Mouse (Mus musculus) lung, postnatal 4 days (tissue): Measurements from ENCODE around the gene Plppr3.

Experiments
- DNase-seq, 2 experiments: peaks; one replicate each; pipeline ENCODE4 v3.0.0; 2021

The Plppr3 gene

DNA sequence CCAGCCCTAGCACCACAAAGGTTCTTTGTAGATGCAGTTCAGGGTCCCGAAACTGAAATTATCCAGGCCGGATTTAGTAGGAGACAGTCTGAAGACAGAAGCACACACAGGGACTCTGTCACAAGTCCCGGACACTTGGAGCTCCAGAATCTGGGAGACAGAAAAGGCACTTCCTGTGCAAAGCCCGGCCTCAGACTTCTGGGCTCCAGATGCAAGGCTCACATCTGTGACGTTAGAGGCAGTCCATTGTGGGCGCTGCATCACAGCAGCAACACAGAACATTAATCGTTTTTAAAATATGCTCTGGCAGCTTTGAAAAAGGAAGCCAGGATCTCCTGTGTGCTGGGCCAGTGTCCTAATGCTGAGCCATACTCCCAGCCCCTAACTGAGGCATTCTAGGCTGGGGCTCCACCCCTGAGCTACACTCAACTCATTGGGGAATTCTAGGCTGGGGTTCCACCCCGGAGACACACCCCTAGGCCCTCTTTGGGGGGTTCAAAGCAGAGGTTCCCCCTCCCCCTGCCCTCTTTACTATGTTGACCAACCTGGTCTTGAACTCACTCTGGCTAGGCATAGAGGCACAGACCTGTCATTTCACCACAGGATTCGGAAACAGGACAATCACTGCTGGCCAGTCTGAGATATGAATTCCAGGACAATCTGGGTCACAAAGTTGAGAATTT, 22.2 kb downstream of the Plppr3 start:
- peak; percentile 74 to 84 for DNase-seq

DNA sequence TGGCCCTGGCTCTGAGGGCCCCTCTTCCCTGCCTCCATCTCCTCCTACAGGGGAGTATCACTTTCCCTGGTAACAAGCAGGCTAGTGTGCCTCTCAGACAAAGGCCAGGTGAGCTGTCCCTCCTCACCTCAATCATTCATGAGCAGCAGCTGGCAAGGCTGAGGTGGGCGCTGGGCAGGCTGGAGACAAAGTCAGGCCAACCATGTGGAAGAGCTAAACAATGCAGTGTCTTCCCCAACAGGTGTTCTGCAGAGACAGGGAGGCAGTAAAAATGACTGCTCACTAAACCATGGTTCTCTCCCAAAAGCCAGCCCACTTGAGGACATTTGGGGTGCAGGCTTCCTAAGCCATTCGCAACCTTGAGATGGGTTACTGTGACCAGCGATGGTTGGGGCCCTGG, 22.8 kb downstream of the Plppr3 start:
- no peak for DNase-seq

DNA sequence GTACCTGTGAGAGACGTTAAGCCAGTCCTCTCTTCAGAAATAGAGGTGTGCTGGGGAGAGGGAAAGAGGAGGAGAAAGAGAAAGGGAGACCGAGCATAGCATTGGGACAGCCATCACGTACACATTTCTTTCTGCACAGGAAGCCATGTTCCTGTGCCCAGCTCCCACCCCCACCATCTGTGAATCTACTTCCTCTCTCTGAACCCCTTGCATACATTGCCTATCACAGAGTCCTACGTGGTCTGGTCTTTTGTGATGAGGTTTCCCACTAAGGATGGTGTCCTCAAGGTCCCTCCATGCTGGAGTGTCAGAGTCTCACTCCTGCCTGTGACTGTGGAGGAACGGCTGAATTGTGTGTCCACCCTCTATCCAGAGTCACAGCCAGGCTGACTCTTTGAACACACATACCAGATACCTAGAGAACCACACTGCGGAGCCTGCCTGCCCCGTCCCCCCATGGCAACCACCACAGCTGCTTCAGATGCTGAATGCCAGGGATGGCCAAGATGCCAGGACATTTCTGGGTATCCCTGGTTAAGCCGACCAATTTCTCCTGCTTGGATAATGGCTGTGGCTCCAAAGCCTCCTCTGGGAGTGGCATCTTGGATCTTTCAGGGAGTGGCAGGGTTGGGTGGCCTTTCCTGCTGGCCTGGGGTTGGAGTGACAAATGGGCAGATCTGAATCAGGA, 24.3 kb downstream of the Plppr3 start:
- peak; percentile 22 to 24 for DNase-seq

DNA sequence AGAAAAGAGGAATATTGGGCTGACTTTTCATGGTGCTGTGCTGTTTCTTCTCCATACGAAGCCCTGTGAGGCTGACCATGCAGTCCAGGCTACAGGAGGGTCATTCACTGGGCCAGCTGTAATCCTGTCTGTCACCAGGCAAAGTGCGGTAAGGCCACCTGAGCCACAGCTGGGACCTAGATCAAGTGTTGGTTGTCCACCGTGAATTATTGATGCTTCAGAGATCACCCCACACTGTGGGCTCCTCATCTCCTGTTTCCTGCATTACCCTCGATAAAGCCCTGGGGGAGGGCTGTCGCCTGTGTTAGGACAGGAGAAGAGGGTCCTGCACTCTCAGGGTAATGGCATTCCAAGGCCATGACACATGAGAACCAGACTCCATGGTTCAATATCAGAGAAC, 27.9 kb downstream of the Plppr3 start:
- no peak for DNase-seq

DNA sequence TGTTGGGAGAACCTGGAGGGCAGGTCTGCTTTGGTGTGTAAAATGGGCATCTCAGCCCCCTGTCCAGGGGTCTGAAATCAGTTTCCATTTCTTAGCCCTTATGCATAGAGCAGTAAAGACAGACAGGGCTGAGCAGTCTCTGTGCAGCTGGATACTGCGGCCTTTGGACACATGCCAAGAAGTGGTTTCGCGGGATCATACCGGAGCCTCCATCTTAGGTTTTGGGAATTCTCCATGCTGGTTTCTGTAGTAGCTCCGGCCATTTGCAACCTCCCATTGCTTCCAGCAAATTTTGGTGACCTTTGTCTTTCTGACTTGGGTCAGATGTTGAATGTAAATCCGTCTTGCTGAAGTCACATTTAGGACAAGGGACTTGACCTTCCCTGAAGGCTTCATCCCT, 31.0 kb downstream of the Plppr3 start:
- peak in 1 of 2 experiments; percentile 49 for DNase-seq

DNA sequence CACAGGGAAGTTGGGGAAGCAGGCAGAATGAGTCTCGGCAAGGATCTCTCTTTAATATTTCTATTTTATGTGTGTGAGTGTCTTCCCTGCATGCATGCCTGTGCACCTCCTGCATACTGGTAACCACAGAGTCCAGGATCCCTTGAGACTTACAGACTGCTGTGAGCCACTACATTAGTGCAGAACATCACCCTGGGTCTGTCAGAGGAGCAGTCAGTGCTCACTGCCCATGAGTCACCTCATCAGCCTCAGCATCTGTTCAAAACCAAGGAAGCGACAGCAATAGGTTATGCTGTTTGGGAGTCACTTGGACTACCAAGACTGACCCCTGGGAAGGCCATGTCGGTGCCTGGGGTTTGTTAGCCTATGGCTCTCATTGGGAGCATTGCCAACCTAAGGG, 32.1 kb downstream of the Plppr3 start:
- DNase-seq = no peak

DNA sequence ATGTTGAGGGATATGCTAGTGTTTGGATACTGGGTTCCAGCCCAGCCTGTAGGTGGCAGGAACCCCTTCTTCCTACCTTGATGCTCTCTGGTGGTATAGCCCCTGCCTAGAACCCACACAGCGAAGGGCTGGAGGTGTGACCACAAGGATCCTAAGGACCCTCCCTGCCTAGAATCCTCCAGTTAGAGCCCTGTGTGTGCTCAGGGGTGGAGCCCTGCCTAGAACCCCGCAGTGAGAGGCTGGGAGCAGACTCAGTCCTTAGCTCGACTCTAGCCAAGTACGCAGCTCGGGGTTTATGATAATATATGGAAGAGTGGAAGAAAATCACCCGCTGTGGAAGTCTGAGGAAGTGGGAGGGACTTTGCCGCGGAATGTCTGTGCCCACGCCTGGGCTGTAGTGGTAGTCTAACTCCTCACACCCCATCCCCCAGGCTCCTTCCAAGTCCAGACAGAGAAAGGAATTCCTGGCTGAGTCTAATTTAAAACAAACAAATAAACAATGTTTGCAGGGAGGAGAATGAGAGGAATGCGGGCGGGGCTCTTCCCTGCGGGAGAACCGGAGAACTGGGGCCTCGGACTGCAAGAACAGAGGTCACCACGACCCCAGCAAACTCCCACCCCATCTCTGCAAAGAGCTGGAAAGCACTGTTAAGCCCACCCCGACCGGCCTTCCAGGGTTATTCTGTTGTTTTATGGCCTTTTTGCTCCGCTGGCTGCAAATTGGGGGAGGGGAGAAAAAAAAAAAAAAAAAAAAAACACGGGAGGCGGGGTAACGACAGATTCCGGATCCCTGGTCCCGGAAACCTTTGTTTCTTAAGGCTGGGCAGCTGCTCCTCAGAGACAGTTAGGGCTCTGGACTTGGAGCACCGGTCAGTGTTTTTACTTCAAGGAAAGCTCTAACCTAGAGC, 33.5 kb downstream of the Plppr3 start:
- peak; percentile 86 to 91 for DNase-seq

DNA sequence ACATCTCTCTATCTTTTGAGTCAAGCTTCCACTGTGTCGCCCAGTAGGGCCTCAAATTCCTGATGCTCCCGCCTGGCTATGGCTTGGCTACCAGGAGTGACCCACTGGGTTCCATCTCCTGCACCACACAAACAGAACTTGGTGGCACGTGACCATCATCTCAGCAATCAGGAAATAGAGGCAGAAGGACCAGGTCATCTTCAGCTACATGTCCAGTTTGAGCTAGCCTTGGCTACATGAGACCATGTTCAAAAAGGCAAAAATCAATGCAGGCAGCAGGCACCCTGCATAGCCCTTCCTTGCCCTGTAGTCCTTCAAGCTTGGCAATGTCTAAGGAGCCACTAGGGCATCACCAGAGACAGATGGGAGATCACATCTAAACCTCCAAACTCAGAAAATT, 34.3 kb downstream of the Plppr3 start:
- DNase-seq = no peak

DNA sequence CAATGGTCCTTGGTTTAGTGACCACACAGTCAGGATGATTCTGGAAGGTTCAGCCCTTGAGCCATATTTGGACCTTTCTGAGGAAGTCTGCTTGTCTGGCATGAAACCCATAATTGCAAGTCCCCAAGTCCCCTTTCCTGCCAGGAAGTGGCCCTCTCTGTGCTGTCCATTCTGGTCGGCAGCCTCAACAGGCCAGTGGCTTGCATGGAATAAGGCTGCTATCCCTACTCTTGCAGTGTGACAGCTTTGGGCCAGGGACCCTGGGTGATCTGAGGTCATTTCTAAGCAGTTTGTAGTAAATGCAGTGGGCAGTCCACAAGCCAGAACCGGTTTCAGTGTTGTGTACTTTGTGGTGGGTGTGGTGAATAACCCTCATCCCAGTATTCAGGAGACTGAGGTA, 36.3 kb downstream of the Plppr3 start:
- no peak for DNase-seq

DNA sequence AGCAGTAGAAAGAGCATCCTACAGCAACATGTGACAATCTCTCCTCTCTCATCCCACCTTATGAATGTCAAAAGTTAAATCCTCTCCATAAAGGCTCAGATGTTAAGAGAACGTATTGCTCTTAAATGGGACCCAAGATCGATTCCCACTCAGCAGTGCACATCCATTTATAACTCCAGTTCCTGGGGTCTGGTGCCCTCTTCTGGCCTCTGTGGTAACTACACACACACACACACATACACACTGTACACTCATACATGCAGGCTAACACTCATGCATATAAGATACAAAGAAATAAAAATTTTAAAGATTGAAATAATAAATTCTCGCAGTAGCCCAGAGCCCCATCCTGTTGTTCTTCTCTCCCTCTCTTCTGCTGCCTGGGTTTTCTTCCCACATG, 37.5 kb downstream of the Plppr3 start:
- no peak for DNase-seq

DNA sequence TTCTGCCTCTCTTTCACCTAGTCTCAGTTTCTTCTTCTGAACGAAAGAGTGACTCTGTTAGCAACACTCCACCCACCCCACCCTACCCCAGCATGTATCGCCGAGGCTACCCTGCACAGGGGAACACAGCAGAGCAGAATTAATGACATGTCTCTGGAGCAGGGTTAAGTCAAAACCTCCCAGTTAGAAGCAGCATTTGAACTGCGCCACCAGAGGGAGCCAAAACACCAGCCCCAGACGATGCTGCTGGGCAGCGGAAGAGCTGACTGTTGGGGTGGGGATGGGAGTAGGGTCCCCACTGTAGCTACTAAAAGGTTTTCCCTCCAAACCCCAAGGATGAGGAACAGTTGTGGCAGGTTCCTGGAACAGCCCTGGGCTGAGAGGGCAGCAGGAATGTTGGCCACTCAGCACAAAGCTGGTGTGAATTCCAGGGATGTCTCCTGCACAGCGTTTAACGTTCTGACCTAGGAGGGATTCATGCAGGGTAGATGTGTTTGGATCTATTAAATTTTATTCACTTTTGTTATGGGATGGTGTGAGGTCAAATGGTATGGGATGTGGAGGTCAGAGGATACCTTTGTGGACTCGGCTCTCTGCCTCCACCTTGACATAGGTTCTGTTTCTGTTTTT, 39.5 kb downstream of the Plppr3 start:
- DNase-seq = peak; percentile 81 to 86

DNA sequence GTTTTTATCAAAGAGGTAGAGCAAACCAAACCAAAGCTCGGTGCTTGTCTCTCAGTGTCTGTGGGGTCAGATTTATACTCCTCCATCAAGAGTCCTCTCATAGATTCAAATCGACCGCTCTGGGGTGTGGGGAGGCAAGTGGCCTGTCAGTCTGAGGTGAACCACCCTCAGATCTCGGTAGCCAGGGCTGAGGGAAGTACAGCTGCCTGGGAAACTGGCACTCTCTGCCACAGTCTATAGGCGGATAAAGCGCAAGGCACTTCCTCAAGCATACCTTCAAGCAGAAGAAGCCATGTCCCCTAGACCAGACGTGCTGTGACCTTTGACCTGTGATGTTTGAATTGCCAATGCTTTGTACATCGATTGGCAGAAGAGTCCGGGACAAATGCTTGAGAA, 41.6 kb downstream of the Plppr3 start:
- DNase-seq = no peak

DNA sequence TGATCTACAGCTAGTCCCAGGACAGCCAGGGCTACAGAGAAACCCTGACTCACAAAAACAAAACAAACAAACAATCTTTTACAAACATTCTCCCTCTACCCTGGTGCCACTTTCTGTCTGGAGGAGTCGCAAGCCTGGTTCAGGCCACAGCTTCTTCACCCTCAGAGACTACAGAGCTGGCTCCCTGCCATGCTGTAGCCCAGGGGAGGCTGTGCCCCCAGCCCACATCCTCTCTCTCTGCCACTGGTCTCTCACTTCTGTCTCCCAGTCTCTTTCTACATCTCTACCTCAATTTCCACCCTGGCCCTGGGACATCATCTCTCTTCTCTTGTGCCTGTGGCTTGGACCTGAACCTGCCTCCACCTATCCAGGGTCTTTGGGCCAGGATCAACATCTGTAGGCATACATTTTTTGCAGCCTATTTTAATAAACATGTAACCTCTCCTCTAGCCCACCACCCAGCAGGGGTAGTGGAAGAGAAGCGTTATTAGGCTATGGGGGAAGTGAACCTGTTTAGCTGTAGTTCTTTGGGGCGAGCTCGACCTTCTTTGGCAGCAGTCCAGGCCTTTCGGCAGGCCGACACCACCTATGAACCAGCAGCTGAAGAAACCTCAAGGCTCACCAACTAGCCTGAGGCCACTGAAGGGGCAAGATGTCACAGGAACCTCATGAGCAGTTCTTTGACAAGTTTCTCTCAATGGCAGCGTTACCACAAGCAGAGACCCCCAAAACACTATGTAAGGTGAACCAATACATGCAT, 42.2 kb downstream of the Plppr3 start:
- no peak for DNase-seq

DNA sequence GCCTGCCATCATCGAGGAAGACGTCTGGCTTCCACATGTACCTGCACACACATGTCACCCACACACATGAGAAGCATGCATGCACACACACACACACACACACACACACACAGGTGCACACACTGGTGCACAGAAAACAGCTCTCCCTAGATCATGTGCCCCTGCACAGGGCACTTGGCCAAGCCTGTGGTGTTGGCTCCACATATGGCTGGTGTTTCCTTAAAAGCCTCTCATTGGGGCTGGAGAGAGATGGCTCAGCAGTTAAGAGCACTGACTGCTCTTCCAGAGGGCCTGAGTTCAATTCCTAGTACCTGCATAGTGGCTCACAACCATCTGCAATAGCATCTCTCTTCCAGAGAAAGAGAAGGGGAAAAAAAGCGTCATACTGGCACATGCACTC, 42.9 kb downstream of the Plppr3 start:
- DNase-seq = no peak

DNA sequence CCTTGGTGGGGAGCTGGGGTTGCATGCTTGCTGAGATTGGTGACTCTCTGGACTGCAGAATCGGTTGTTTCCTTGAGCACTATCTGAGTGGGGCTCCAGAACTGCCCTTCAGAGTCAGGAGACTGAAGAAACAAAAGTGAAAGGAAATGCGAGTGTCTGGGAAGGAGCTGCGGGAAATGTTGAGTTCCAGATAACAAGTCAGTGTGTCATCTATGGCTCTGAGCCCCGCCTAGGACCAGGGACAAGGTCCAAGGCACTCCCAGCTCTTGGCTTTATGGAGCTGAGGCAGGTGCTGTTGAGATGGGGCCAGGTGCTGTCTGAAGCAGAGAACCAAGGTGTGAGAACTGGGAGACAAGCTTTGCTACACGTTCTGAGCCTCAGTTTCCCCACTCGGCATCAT, 50.0 kb downstream of the Plppr3 start:
- no peak for DNase-seq

DNA sequence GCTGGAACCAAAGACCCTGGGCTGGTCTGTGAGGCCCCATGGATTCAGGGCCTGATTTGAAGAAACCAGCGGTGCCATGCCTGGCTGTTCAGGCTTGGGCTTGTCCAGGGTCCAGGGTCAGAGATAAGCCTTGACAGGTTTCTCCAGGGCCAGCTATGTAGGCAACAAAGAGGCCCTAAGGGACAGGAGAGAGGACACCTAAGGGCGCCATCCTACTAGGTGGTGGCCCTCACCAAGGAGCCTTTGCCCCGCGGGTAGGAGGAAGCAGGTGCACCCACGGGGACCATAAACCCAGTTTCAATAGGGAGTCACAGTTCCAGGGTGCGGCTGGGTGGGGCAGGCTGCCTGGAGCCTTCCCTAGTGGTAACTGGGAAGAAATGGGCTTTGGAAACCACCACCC, 51.4 kb downstream of the Plppr3 start:
- no peak for DNase-seq

DNA sequence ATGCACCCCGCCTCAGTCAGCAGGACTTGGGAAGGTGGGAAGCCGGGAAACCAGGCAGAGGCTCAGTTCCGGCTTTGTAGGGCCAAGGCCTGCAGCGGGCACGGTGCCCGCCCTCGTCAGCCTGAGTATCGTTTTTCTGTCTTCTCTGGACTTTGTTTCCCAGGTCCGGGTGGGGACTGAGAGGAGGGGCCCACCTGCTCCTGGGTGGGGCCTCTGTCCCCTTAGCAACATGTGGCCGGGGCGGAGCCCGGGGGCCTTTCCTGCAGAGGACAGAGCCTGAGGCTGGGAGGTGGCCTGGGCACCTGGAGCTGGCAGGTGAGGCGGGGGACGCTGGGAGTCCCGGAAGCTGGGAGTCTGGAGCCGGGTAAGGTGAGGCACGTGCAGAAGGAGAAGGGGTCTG, 52.1 kb downstream of the Plppr3 start:
- peak; percentile 45 to 64 for DNase-seq

DNA sequence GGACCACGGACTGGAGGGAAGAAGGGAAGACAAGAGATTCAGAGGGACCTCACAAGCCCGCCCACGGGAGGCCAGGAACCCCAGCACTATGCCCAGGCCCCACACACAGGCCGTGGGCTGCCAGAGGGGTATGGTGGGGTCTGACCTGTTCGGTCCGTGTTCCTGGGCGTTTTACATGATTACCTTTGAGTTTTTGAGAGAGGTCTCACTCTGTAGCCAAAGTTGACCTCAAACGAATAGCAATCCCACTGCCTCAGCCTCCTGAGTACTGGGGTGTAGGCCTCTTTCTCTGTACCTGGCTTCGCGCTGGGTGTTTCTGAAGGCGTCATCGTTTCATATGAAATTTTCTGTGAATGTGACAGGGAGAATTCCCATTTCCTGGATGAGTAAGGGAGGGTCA, 52.7 kb downstream of the Plppr3 start:
- no peak for DNase-seq

DNA sequence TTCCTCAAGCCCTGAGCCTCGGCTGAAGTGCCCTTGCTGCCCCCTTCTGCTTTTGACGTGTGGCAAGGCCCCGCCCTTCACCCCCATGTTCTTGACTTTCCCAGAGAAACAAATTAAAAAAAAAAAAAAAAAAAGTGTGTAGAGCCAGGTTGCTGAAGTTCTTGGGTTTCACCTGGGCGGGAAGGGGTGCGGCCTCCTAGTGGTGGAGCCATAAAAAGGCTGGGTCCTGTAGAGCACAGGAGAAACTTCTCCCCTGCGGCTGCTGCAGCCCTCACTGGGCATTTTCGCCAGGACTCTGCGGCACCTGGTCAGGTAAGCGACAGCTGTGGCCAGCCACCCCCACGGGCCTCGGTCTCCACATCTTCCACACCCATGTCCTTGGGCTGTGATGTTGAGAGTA, 53.7 kb downstream of the Plppr3 start, which contains the start of gene Misp:
TSS of gene Misp (plus strand) at position 208 of the 400 bp plus-strand sequence.
- DNase-seq = peak in 1 of 2 experiments; percentile 56

DNA sequence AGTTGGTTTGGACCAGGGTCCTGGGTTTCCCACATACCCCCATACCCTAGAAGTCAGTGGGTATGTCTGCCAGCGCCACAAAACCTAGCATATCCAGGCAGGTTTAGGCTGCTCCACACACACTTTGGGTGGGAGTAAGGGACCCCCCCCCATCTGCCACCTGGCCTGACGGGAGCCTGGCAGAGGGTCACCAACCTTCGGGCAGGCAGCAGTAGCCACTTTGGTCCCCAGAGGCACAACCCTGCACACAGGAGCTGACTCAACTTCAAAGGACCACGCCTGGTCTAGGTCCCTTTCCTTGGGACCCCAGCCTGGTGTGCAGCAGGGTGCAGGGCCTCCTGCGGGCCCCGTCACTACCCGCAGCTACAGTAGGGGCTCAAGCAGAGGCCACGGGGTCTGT, 54.2 kb downstream of the Plppr3 start:
- no peak for DNase-seq

DNA sequence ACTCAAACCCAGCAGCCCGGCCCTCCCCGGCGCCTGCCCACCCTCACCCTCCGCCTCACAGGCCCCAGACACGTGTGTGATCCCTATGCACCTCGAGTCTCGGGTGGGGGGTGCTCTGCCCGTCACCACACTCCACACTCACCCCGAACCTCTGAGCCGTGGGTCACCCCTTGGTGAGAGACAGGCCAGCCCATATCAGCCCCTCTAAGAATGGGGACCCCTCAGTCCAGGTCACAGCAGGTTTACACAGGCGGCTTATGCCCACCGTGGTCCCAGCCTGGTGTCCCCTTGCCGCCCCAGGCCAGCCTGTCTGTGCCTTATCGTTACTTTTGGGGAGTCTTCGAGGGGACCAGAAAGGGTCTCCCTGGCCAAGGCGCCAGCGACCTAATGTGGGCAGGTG, 54.8 kb downstream of the Plppr3 start:
- no peak for DNase-seq

DNA sequence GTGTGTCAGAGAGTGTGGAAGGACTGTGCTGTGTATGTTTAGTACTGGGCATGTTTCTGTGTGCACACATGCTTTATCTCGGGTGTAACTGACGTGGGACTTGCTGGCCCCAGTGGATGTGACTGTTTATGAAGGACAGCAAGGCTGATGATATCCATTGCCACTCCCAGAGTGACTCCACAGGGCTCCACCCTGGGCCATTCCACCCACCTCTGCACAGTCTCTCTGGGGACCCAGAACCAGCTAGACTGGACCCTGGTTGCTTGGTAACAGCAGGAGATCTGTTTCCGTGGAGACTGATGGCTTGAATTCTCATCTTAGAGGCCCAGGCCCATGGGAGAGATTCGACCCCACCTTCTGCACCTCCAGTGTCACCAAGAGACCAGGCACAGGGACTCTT, 56.2 kb downstream of the Plppr3 start:
- DNase-seq = no peak
